Mouse (Mus musculus) olfactory bulb, adult 2 months (tissue): ENCODE results near the gene Faf2.

Experiments used
- CTCF ChIP-seq: fragments of 200-500 bp; IDR thresholded peaks from 2 replicates; pipeline ENCODE4 v1.5.1; 2012; ENCODE audit warnings: low read depth, mild to moderate bottlenecking, low read length, moderate library complexity; ENCODE audit not compliant: insufficient read depth
- POLR2A ChIP-seq: fragments of 200-500 bp; IDR thresholded peaks from 2 replicates; pipeline ENCODE4 v1.6.1; 2012; ENCODE audit warnings: mild to moderate bottlenecking, low read depth, low read length, moderate library complexity; ENCODE audit not compliant: insufficient read depth

DNA sequence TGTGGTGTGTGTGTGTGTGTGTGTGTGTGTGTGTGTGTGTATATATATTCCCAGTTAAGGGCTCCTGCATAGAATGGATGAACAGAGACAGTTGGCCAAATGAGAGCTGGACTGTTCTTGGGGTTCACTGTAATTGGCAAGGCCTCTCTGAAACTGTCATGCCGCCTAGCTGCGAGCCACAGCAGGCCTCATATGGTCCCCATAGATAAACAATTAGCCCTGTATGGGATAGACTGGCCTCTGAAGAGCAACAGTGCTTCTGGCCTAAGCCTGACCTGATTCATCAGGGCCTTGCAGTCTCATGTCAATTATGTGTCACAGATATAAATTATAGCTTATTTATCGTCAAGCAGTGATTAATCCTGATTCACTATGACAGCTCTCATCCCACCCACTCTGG, 13.6 kb upstream of the Faf2 start:
- TF ChIP-seq CTCF (no peak), POLR2A (no peak)
